Mouse (Mus musculus) midbrain, postnatal 0 days (tissue): ENCODE results near the gene Paqr6. TPM values are rescaled to one million over a fixed set of nuclear protein-coding genes. Genes with fewer than 3 reads are reported as not detected.
"Not testable (repeated sequence)": the region's sequence is repeated elsewhere in the genome, so short reads cannot be mapped to it uniquely, and the experiment has no call there.

Source experiments
- ATAC-seq: fragments of 200-750 bp; cut with Nextera tagmentation; 2 replicates; pipeline ENCODE4 v1.8.0; 2017; ENCODE audit warnings: moderate number of reproducible peaks, mild to moderate bottlenecking, moderate TSS enrichment, moderate library complexity; ENCODE audit not compliant: low FRiP score
- DNase-seq: peaks from one replicate; pipeline ENCODE4 v3.0.0-alpha.2; 2015; ENCODE audit warnings: low spot score
- H3K27ac ChIP-seq: fragments of 300-500 bp; sonication (generic); 2 replicates; pipeline ENCODE4 v1.5.1; 2014; ENCODE audit warnings: low read depth, mild to moderate bottlenecking, low read length, mixed read lengths
- H3K27me3 ChIP-seq: fragments of 300-500 bp; sonication (generic); 2 replicates; pipeline ENCODE4 v1.6.1; 2014; ENCODE audit warnings: low read length, control low read depth, mixed read lengths; ENCODE audit not compliant: insufficient read depth
- H3K36me3 ChIP-seq: fragments of 300-500 bp; sonication (generic); 2 replicates; pipeline ENCODE4 v1.6.1; 2014; ENCODE audit warnings: low read length, control low read depth, mixed read lengths; ENCODE audit not compliant: insufficient read depth
- H3K4me1 ChIP-seq: fragments of 300-500 bp; sonication (generic); 2 replicates; pipeline ENCODE4 v1.6.1; 2014; ENCODE audit warnings: mild to moderate bottlenecking, control low read depth, antibody characterized with exemption, low read length, mixed read lengths; ENCODE audit not compliant: insufficient read depth
- H3K4me2 ChIP-seq: fragments of 300-500 bp; sonication (generic); 2 replicates; pipeline ENCODE4 v1.6.1; 2014; ENCODE audit warnings: low read depth, mild to moderate bottlenecking, low read length, mixed read lengths; ENCODE audit not compliant: poor library complexity, severe bottlenecking
- H3K4me3 ChIP-seq: fragments of 300-500 bp; sonication (generic); 2 replicates; pipeline ENCODE4 v1.5.1; 2014; ENCODE audit warnings: low read depth, mild to moderate bottlenecking, low read length, moderate library complexity
- H3K9ac ChIP-seq: fragments of 300-500 bp; sonication (generic); replicated peaks from 2 replicates; pipeline ENCODE4 v1.6.1; 2014; ENCODE audit warnings: mild to moderate bottlenecking, low read length, moderate library complexity, mixed read lengths; ENCODE audit not compliant: poor library complexity, severe bottlenecking
- H3K9me3 ChIP-seq: fragments of 300-500 bp; sonication (generic); 2 replicates; pipeline ENCODE4 v1.6.1; 2016; ENCODE audit warnings: low read length, control low read depth
- CTCF ChIP-seq: IDR thresholded peaks from 2 replicates; pipeline ENCODE4 v1.5.1; 2016; ENCODE audit warnings: antibody characterized with exemption, mild to moderate bottlenecking
- WGBS: fragments of 180-500 bp; shearing (Covaris S2); extraction: QIAGEN DNeasy Blood & Tissue Kit; methylation state at CpG from one replicate; pipeline ENCODE4 v1.1.7; 2014; 5-methylcytosine and 5-hydroxymethylcytosine counted together
- polyA plus RNA-seq: library from polyadenylated mRNA; unstranded; fragments of >200 nt; fragmentation: Nextera tagmentation; extraction: Ambion mirVana; gene quantifications from 2 replicates; pipeline ENCODE4 v1.2.1, GENCODE M21; 2015
- total RNA-seq: library from RNA; depleted of rRNA; stranded (reverse); fragments of >200 nt; gene quantifications from 2 replicates; pipeline ENCODE4 v1.2.3, GENCODE M21; 2014

Gene Paqr6
- total and polyA plus RNA-seq, 2 experiments from 2014 or later: 6.6 to 13.5 TPM

GRCm38 (mm10) chr3:88361612-88362313 is 2.6 kb upstream of the Paqr6 start:
- Histone ChIP-seq H3K36me3 (peaks cover 51% of the 10 kb centered on the region), H3K27me3 (no peaks in the 10 kb centered on the region), H3K4me1 (no peaks in the 10 kb centered on the region), H3K9me3 (no peaks in the 10 kb centered on the region), H3K4me3 (no peak overlapping the region), H3K4me2 (no peak overlapping the region), H3K27ac (peak overlapping the region; percentile 43; the same call in 1 of the 2 replicates), H3K9ac (no peak overlapping the region)
- no peak for TF ChIP-seq CTCF
- peak; percentile 19 for DNase-seq
- peak; percentile 47 for ATAC-seq
- 82% methylated on average over 2 of the region's 2 CpGs for WGBS

DNA sequence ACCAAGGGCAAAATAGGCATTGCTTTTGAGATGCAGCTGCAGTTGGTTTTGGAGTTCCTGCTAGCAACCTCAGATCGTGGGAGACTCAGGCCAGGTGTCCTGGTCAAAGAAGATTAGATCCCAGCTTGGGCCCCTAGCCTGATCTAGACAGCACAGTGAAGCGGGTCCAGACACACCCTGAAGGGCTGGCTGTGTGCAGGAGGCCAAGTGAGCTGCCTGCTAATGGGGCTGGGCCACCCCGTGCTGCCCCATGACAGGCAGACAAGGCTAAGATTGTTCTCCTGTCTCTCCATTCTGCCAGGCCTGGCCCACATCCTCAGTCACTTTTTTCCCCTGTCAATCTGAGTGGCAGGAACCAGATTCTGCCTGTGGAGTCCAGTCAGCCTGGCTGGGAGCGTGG is 684 bp upstream of the Paqr6 start:
- no peak overlapping the region for H3K4me3 ChIP-seq
- H3K9ac ChIP-seq: no peak overlapping the region
- H3K9me3 ChIP-seq: no peaks in the 10 kb centered on the region
- H3K27ac ChIP-seq: peak overlapping the region; percentile 38; the same call in 1 of the 2 replicates
- no peaks in the 10 kb centered on the region for H3K4me1 ChIP-seq
- TF ChIP-seq CTCF: no peak
- DNase-seq (peak; percentile 40), ATAC-seq (peak; percentile 73)
- no peak overlapping the region for H3K4me2 ChIP-seq
- H3K36me3 ChIP-seq: peaks cover 38% of the 10 kb centered on the region
- no peaks in the 10 kb centered on the region for H3K27me3 ChIP-seq
- 54% methylated on average over 4 of the region's 4 CpGs for WGBS

- Histone ChIP-seq H3K4me2 (no peak overlapping the region), H3K9me3 (no peaks in the 10 kb centered on the region), H3K9ac (no peak overlapping the region), H3K27me3 (no peaks in the 10 kb centered on the region), H3K36me3 (peaks cover 17% of the 10 kb centered on the region), H3K27ac (no peak overlapping the region), H3K4me3 (no peak overlapping the region), H3K4me1 (no peaks in the 10 kb centered on the region)
- WGBS: 47% methylated on average over 34 of the region's 34 CpGs
- no peak for ATAC-seq
- no peak for TF ChIP-seq CTCF
- DNase-seq: no peak
Observed at GRCm38 (mm10) chr3:88365705-88366361, 1.4 kb downstream of the Paqr6 start.

DNA sequence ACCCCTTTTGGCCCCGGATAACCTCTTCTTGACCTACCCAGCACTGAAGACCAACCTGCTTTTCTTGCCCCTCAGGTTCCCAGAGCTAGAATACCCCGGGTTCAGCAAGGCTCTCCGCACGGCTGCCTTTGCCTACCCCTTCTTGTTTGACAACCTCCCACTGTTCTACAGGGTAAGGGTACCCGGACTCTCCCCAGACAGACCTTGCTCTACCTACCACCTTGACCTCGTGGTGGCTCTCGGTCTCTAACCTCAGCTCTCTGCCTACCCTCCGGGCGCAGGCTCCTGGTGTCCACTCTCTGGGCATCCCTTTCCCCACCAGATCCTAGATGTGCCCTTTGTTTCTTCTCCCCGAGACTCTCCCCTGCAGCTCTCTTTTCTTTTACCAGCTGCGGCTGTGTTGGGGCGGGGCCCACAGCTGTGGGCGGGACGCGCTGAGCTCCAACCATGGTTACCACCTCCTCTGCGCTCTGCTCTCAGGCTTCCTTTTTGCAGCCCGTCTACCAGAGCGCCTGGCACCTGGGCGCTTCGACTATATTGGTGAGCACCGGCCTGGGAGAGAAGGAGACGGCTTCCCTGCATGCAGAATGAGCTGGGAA is 2.5 kb downstream of the Paqr6 start:
- H3K4me3 ChIP-seq, H3K36me3 ChIP-seq, H3K4me2 ChIP-seq, H3K27me3 ChIP-seq, DNase-seq, H3K4me1 ChIP-seq, H3K9ac ChIP-seq, H3K9me3 ChIP-seq, H3K27ac ChIP-seq: not testable (repeated sequence)
- 3% methylated on average over 19 of the region's 22 CpGs for WGBS
- peak; percentile 67; the same call in 1 of the 2 replicates for ATAC-seq

DNA sequence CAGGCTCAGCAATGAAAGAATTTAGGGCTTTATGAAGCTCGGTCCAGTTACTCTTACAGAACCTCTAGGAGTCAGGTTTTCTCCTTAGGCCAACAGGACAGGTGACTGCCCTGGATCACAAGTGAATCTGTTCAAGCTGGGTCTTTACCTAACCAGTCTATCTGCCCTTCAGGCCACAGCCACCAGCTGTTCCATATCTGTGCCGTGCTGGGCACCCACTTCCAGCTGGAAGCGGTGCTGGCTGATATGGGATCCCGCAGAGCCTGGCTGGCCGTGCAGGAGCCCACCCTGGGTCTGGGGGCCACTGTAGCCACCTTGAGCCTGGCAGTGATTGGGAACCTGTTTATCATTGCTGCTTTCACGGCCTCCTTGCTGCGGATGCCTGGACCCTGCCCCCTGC is 3.1 kb downstream of the Paqr6 start:
- H3K4me3 ChIP-seq, H3K9ac ChIP-seq, H3K4me2 ChIP-seq, DNase-seq, H3K36me3 ChIP-seq, H3K9me3 ChIP-seq, ATAC-seq, H3K27ac ChIP-seq, H3K27me3 ChIP-seq, H3K4me1 ChIP-seq: not testable (repeated sequence)
- 50% methylated on average over 3 of the region's 7 CpGs for WGBS

GRCm38 (mm10) chr3:88368511-88368910 is 4.1 kb downstream of the Paqr6 start:
- not testable (repeated sequence) for H3K4me1 ChIP-seq, DNase-seq, ATAC-seq, H3K4me2 ChIP-seq, H3K9me3 ChIP-seq, H3K4me3 ChIP-seq, H3K36me3 ChIP-seq, H3K27me3 ChIP-seq, H3K9ac ChIP-seq, H3K27ac ChIP-seq
- 92% methylated on average over 7 of the region's 7 CpGs for WGBS

DNA sequence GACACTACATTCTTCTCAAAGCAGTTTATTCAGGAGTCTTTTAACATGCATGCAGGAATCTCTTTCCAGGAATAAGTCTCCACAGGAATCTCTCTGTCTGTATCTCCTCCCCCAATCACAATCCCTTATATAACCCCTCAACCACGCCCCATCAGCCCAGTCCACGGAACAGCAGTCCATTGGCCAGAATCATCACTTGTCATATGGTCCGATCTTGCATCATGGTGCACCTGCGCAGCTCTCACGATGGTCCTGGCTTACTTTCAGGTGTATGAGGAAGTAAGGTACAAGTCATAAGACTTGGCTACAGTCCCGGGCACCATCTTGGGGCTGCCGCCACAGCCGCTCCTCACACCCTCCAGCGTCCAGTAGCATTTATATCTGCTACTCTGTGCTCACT is 8.3 kb downstream of the Paqr6 start, which contains the start of gene Bglap3:
Gene Bglap3 (minus strand): TSS at position 101 of the 400 bp plus-strand sequence.
- 92% methylated on average over 9 of the region's 9 CpGs for WGBS

GRCm38 (mm10) chr3:88375750-88376626 is 11.6 kb downstream of the Paqr6 start:
- ATAC-seq (peak; percentile 81), DNase-seq (peak; percentile 36)
- H3K4me1 ChIP-seq, H3K9ac ChIP-seq, H3K36me3 ChIP-seq, H3K9me3 ChIP-seq, H3K27ac ChIP-seq, H3K27me3 ChIP-seq, H3K4me3 ChIP-seq: not testable (repeated sequence)
- WGBS: 14% methylated on average over 16 of the region's 19 CpGs
- H3K4me2 ChIP-seq: peak overlapping the region; percentile 12; the same call in 1 of the 2 replicates

More for the DNA sequence above, 8.3 kb downstream of the Paqr6 start, which contains the start of gene Bglap3:
- H3K4me3 ChIP-seq, H3K4me1 ChIP-seq, H3K9ac ChIP-seq, H3K9me3 ChIP-seq, H3K4me2 ChIP-seq, H3K27me3 ChIP-seq, DNase-seq, H3K36me3 ChIP-seq, ATAC-seq, H3K27ac ChIP-seq: not testable (repeated sequence)
